Mouse (Mus musculus): Measurements from ENCODE around the gene Swap70.

GRCm38 (mm10) chr7:110236085-110236484 is 14.6 kb downstream of the Swap70 start:
- TF ChIP-seq EP300 (IDR thresholded peaks at IDR 0.05) (no peak), CTCF (IDR thresholded peaks at IDR 0.05) (no peak)

All from lung, postnatal 0 days (tissue).